Mouse (Mus musculus): Measurements from ENCODE around the gene Abhd17b.
"Not testable (repeated sequence)": the region's sequence is repeated elsewhere in the genome, so short reads cannot be mapped to it uniquely, and the experiment has no call there.

The Abhd17b gene

GRCm38 (mm10) chr19:21653172-21653981, at the start of gene Abhd17b:
Gene Abhd17b (plus strand): TSS chr19:21653185.
- no peak for DNase-seq (ENCODE audit: low spot score in 2 of 2)

- no peak for DNase-seq (ENCODE audit: low spot score in 2 of 2)
Observed at GRCm38 (mm10) chr19:21603836-21604235, 49.1 kb upstream of the Abhd17b start.

- DNase-seq (ENCODE audit: low spot score in 2 of 2), result no peak
Observed at GRCm38 (mm10) chr19:21605294-21605693, 47.7 kb upstream of the Abhd17b start.

GRCm38 (mm10) chr19:21610240-21610639, 42.7 kb upstream of the Abhd17b start:
- no peak for DNase-seq (ENCODE audit: low spot score in 2 of 2)

GRCm38 (mm10) chr19:21611297-21611696, 41.7 kb upstream of the Abhd17b start:
- DNase-seq (ENCODE audit: low spot score in 2 of 2), result no peak

GRCm38 (mm10) chr19:21611725-21612575, 41.0 kb upstream of the Abhd17b start:
- DNase-seq (ENCODE audit: low spot score in 2 of 2), result no peak

- DNase-seq (ENCODE audit: low spot score in 2 of 2), result no peak
Observed at GRCm38 (mm10) chr19:21615801-21616200, 37.2 kb upstream of the Abhd17b start.

GRCm38 (mm10) chr19:21623410-21624147, 29.4 kb upstream of the Abhd17b start:
- DNase-seq (ENCODE audit: low spot score in 2 of 2), result no peak

- no peak for DNase-seq (ENCODE audit: low spot score in 2 of 2)
Observed at GRCm38 (mm10) chr19:21624148-21624535, 28.8 kb upstream of the Abhd17b start.

GRCm38 (mm10) chr19:21626271-21626988, 26.6 kb upstream of the Abhd17b start:
- no peak for DNase-seq (ENCODE audit: low spot score in 2 of 2)

- not testable (repeated sequence) for DNase-seq (ENCODE audit: low spot score in 2 of 2)
Observed at GRCm38 (mm10) chr19:21628440-21628839, 24.5 kb upstream of the Abhd17b start.

GRCm38 (mm10) chr19:21629030-21629429, 24.0 kb upstream of the Abhd17b start:
- DNase-seq (ENCODE audit: low spot score in 2 of 2), result no peak

GRCm38 (mm10) chr19:21629501-21629900, 23.5 kb upstream of the Abhd17b start:
- DNase-seq (ENCODE audit: low spot score in 2 of 2), result no peak

GRCm38 (mm10) chr19:21630656-21631331, 22.2 kb upstream of the Abhd17b start:
- DNase-seq (ENCODE audit: low spot score in 2 of 2), result no peak

- DNase-seq (ENCODE audit: low spot score in 2 of 2), result no peak
Observed at GRCm38 (mm10) chr19:21635406-21635805, 17.6 kb upstream of the Abhd17b start.

- DNase-seq (ENCODE audit: low spot score in 2 of 2), result no peak
Observed at GRCm38 (mm10) chr19:21636907-21637306, 16.1 kb upstream of the Abhd17b start.

GRCm38 (mm10) chr19:21637672-21638071, 15.3 kb upstream of the Abhd17b start:
- DNase-seq (ENCODE audit: low spot score in 2 of 2), result no peak

GRCm38 (mm10) chr19:21643935-21644334, 9.1 kb upstream of the Abhd17b start:
- DNase-seq (ENCODE audit: low spot score in 2 of 2), result no peak

GRCm38 (mm10) chr19:21645301-21645700, 7.7 kb upstream of the Abhd17b start:
- DNase-seq (ENCODE audit: low spot score in 2 of 2), result no peak

GRCm38 (mm10) chr19:21646142-21646541, 6.8 kb upstream of the Abhd17b start:
- DNase-seq (ENCODE audit: low spot score in 2 of 2), result no peak

GRCm38 (mm10) chr19:21651664-21652063, 1.3 kb upstream of the Abhd17b start:
- no peak for DNase-seq (ENCODE audit: low spot score in 2 of 2)

Measured in left cerebral cortex, adult 9 months (tissue).